Mouse (Mus musculus) olfactory bulb, adult 2 months (tissue): ENCODE measurements around the gene Olfr324. TPM values are rescaled to one million over a fixed set of nuclear protein-coding genes. Genes with fewer than 3 reads are reported as not detected.

Experiments
- H3K27ac ChIP-seq: fragments of 200-500 bp; 2 replicates; pipeline ENCODE4 v1.5.1; 2012; ENCODE audit warnings: low read depth, low read length; ENCODE audit not compliant: insufficient read depth
- H3K4me1 ChIP-seq: fragments of 200-500 bp; 2 replicates; pipeline ENCODE4 v1.6.1; 2012; ENCODE audit warnings: low read length; ENCODE audit not compliant: control insufficient read depth, insufficient read depth
- H3K4me3 ChIP-seq: fragments of 200-500 bp; 2 replicates; pipeline ENCODE4 v1.5.1; 2012; ENCODE audit warnings: mild to moderate bottlenecking, low read depth, low read length, moderate library complexity; ENCODE audit not compliant: insufficient read depth
- CTCF ChIP-seq: fragments of 200-500 bp; IDR thresholded peaks from 2 replicates; pipeline ENCODE4 v1.5.1; 2012; ENCODE audit warnings: low read depth, mild to moderate bottlenecking, low read length, moderate library complexity; ENCODE audit not compliant: insufficient read depth
- POLR2A ChIP-seq: fragments of 200-500 bp; IDR thresholded peaks from 2 replicates; pipeline ENCODE4 v1.6.1; 2012; ENCODE audit warnings: mild to moderate bottlenecking, low read depth, low read length, moderate library complexity; ENCODE audit not compliant: insufficient read depth
- WGBS: fragments of 180-500 bp; shearing (Covaris S2); methylation state at CpG from one replicate; pipeline ENCODE4 v1.1.7; 2018; 5-methylcytosine and 5-hydroxymethylcytosine counted together
- polyA plus RNA-seq: library from polyadenylated mRNA; stranded (reverse); fragments of >200 nt; gene quantifications from 2 replicates; pipeline ENCODE4 v1.2.4, GENCODE M21; 2012; ENCODE audit warnings: low replicate concordance; ENCODE audit not compliant: missing spikeins, insufficient read depth, insufficient read length

The Olfr324 gene
- polyA plus RNA-seq, 1 experiment = not detected

DNA sequence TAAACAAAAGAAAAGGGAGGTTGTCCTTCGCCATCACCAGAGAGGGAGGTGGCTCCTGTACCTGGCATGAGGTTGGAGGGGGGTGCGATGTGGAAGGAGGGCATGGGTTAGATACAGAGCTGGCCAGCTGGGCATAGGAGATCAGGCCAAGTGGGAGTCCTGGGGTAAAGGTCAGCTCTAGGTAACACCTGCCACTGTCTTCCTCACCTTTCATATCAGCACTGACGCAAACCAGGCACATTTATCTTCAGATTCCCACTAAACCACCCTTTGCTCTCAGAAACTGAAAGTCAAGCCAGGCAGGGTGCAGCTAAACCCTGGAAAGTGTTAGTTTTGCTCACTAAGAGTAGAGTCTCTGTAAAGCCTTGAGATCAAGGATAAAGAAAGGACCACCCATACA is 23.5 kb downstream of the Olfr324 start:
- 70% methylated on average over 3 of the region's 3 CpGs for WGBS
- H3K27ac ChIP-seq = no peak overlapping the region
- H3K4me3 ChIP-seq = no peak overlapping the region
- H3K4me1 ChIP-seq = no peaks in the 10 kb centered on the region
- TF ChIP-seq POLR2A (no peak), CTCF (no peak)

DNA sequence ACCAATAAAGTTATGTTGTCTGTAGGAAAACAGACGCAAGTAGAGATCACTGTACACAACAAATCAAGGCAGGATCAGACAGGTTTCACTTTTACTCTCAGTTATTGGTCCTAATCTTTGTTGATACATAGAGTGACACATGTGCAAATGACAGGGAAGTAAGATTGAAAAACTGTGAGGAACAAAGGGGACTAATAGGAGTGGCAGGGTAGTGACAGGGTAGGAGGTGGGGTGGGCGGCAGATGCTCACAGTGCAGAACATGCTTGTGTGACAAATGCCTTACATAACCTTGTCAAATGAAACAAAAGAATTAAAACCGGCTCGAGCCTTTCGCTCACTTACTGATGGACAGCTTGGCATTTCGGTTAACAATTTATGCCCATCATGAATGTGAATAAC is 23.9 kb downstream of the Olfr324 start:
- TF ChIP-seq POLR2A (no peak), CTCF (no peak)
- H3K4me1 ChIP-seq = no peaks in the 10 kb centered on the region
- H3K4me3 ChIP-seq = no peak overlapping the region
- WGBS = 69% methylated on average over 6 of the region's 6 CpGs
- no peak overlapping the region for H3K27ac ChIP-seq

DNA sequence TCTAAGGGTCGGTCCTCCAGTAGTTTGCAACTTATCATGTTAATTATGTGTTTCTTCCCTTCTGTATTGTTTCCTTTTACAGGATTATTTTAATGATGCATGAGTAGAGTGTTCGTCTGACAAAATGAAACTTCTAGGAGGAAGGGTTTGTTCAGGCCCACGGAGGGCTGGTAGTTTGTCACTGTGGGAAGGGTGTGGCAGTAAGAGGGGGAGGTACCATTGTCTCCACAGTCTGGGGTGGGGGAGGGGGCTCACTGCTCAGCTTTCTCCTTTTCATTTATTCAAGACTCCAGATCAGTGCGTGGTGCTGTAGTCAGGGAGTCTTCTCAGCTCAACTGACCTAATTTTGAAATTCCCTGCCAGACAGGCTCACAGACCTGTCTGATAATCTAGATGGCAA is 31.2 kb downstream of the Olfr324 start:
- Histone ChIP-seq H3K27ac (no peak overlapping the region), H3K4me1 (no peaks in the 10 kb centered on the region), H3K4me3 (no peak overlapping the region)
- TF ChIP-seq CTCF (no peak), POLR2A (no peak)
- WGBS = 37% methylated on average over 4 of the region's 4 CpGs

DNA sequence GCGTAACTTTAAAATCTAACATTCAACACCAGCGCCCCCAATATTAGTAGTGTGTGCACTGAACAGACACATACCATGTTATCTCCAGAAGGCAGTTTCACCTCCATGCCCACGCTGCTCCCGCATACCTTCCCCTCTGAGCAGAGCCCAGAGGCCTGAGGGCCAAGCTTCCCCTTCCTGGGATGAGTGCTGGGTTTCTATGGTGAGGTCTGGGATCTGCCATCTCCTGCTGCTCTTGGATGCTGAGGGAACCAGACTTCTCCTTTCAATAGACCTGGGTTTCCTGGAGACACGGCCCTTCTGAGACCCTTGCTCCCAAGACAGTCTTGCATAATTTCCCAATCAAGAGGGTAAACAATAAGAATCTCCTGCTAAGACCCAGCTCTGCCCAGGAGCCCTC is 35.5 kb downstream of the Olfr324 start, which contains the start of gene Olfr323:
Olfr323 (minus strand) TSS at position 101 of the 400 bp plus-strand sequence.
- no peak within 1 kb of the TSS for H3K27ac ChIP-seq

DNA sequence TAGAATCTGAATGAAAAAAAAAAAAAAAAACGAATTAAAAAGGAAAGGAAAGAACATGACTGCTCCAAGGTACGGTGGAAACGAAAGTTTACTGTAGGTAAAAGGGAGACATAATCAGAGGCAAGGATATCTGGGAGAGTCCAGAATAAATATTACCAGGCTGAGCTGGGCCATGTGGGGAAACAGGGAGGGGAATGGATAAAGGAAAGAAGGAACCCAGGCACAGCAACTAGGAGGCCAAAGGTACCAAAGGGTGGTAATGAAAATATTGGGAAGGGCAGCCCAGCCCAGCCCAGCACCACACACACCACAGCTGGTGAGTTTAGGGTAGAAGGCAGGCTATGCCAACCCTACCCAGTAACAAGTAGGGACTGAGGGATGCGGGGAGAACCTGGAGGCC is 40.0 kb downstream of the Olfr324 start:
- no peak overlapping the region for H3K4me3 ChIP-seq
- whole genome bisulfite sequencing = 62% methylated on average over 4 of the region's 4 CpGs
- H3K27ac ChIP-seq = no peak overlapping the region
- TF ChIP-seq POLR2A = no peak
- no peak for TF ChIP-seq CTCF
- H3K4me1 ChIP-seq = no peaks in the 10 kb centered on the region

More for the DNA sequence above, 35.5 kb downstream of the Olfr324 start, which contains the start of gene Olfr323:
- no peaks in the 10 kb centered on the region for H3K4me1 ChIP-seq
- TF ChIP-seq CTCF (no peak), POLR2A (no peak)
- 83% methylated on average over 5 of the region's 5 CpGs for WGBS
- H3K4me3 ChIP-seq = no peak within 1 kb of the TSS

DNA sequence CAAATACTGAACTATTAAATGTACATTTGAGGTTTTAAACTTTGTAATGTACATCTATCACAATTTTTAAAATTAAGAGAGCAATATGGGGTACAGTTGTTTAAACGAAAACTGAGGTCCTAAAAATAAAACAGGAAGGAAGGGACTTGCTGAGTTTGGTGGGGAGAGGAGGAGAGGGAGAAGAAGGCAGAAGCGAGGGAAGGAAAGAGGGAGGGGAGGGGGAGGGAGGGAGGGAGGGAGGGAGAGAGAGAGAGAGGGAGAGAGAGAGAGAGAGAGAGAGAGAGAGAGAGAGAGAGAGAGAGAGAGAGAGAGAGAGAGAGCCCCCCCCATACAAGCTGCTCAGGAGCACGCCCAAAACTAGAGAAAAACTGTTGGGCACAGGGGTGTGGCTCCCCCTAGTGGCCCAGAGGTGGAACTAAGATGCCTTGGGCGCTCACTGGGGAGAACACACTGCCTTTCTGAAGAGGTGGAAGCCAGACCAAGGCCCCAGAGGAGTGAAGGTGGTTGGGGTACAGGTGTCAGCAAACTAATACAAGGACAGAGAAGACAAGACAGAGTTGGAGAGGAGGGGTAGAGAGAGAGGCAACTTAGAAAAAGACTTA is 41.6 kb downstream of the Olfr324 start:
- peaks cover 7% of the 10 kb centered on the region for H3K4me1 ChIP-seq
- H3K4me3 ChIP-seq = no peak overlapping the region
- no peak overlapping the region for H3K27ac ChIP-seq
- whole genome bisulfite sequencing = 10% methylated on average over 4 of the region's 4 CpGs
- TF ChIP-seq POLR2A (no peak), CTCF (peak; percentile 64)

DNA sequence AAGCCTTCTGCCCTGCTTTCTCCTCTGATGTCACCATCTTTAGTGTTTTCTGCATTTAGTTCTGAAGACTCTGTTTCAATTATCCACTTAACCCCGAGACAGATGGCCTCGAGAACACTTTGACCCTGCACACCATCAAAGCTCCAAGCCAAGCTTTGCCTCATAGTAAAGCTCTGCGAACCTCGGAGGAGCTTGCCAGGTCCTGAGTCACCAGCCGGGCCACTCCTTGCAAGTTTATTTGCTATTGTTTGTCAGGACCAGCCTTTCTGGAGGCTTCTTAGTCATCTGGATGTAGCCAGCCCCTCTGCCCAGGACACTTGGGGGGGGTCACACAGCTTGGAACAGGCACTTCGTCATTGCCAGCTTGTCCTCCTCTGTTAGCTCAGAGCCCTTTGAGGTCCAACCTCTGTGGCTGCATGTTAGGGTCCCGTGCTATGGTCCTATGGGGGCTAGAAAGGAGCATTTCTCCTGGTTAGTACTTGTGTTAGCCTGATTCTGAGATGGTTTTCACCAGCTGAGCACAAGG is 43.3 kb downstream of the Olfr324 start:
- WGBS = 49% methylated on average over 7 of the region's 7 CpGs
- TF ChIP-seq CTCF (no peak), POLR2A (no peak)
- peaks cover 7% of the 10 kb centered on the region for H3K4me1 ChIP-seq
- H3K4me3 ChIP-seq = no peak overlapping the region
- no peak overlapping the region for H3K27ac ChIP-seq

DNA sequence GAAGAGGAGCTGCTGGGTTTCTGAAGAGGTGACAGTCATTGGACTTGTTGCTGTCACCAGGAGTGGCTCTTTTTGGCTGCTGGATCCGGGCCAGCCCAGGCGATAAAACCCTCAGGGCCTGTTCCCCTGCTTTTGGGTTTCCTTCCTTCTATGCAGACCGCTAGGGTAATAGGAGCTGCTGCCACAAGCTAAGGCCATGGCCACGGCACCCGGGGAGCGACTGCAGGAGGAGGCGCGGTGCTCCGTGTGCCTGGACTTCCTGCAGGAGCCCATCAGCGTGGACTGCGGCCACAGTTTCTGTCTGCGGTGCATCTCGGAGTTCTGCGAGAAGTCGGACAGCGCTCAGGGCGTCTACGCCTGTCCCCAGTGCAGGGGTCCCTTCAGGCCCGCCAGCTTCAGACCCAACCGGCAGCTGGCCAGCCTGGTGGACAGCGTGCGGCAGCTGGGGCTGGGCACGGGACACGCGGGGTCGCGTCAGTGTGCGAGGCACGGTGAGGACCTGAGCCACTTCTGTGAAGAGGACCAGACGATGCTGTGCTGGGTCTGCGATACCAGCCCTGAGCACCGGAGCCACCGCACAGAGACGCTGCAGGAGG is 45.5 kb downstream of the Olfr324 start, which contains the start of gene Trim58:
Trim58 (plus strand) TSS at position 194 of the 596 bp plus-strand sequence.
- no peak for TF ChIP-seq POLR2A
- no peak for TF ChIP-seq CTCF

DNA sequence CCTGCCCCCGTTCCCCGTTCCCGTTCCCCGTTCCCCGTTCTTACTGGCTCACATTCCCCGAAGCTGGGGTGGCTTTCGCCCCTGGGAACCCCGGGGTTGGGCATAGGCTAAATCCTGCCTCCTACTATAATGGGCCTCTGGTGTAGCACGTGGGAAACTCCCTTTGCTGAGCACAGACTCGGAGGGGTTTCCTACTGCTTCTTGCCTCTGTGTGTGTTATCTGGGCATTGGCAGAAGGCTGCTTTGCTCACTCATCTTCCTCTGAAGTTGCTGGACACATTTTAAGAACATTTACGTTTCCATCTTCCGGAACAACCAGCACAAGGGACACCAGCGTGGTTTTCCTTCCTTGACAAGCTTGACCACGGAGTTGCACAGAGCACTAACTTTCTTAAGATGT is 46.1 kb downstream of the Olfr324 start:
- WGBS = 35% methylated on average over 14 of the region's 14 CpGs
- no peak overlapping the region for H3K27ac ChIP-seq
- no peak overlapping the region for H3K4me3 ChIP-seq
- no peak for TF ChIP-seq CTCF
- no peak for TF ChIP-seq POLR2A
- H3K4me1 ChIP-seq = peaks cover 7% of the 10 kb centered on the region

More for the DNA sequence above, 45.5 kb downstream of the Olfr324 start, which contains the start of gene Trim58:
- Histone ChIP-seq H3K4me3 (peak within 1 kb of the TSS; percentile 19), H3K4me1 (peaks cover 7% of the 10 kb centered on the region), H3K27ac (no peak within 1 kb of the TSS)
- WGBS = 4% methylated on average over 34 of the region's 34 CpGs
